Mouse (Mus musculus) small intestine, adult 2 months (tissue): ENCODE data around the gene Cacna1c.

Experiments
- CTCF ChIP-seq: fragments of 200-500 bp; IDR thresholded peaks from 2 replicates; pipeline ENCODE4 v1.5.1; 2012; ENCODE audit warnings: low read depth, mild to moderate bottlenecking, control low read depth, inconsistent platforms, low read length, moderate library complexity, mixed read lengths; ENCODE audit not compliant: insufficient replicate concordance, insufficient read length; ENCODE audit errors: extremely low read depth
- POLR2A ChIP-seq: fragments of 200-500 bp; IDR thresholded peaks from 2 replicates; pipeline ENCODE4 v1.6.1; 2012; ENCODE audit warnings: low read depth, mild to moderate bottlenecking, control low read depth, inconsistent platforms, low read length, moderate library complexity

DNA sequence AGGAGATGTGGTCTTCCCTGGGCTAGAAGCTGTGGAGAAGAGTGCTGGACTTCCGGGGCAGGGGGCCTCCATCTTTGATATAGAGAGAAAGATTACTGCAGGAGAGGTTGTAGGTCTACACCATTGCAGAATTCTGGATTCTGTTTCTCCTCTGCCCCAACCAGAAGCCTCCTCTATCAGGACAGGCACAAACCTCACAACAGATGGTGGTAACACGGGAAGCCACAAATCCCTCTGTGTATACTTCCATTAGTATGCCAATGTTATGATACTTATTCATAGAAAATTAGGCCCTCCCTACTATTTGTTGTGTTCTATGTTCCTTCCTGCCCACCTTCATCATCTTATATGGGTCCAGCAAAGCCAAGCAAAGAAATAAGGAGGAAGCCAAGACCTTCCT is 552.7 kb downstream of the Cacna1c start:
- TF ChIP-seq CTCF (no peak), POLR2A (no peak)
